ENCODE assay signal across 19 mouse cellular contexts in genomic region chr13:70282731-70283130, GRCm38 (mm10).
DNase-seq lines count a peak whose midpoint lies in the region; ATAC-seq lines count a peak whose summit lies in the region.
"Had no signal": no experiment of that assay in that cellular context is flagged by ENCODE, and none has a peak within 500 bp of the region (broad histone marks: within the 10 kb centered on the region; RNA-seq: fewer than 3 reads in every experiment).

No protein-coding gene starts in this region.

- no peak overlapping the region for H3K27ac ChIP-seq in forebrain, embryonic 12.5 days
- H3K27ac ChIP-seq in forebrain, embryonic 16.5 days (ENCODE audit: low read length): no peak overlapping the region
- H3K27ac ChIP-seq in embryonic facial prominence, embryonic 14.5 days (replicated peaks; ENCODE audit: low read depth, low read length): peak overlapping the region; percentile 48
- H3K27ac ChIP-seq: heart, embryonic 15.5 days had no signal

- peak; percentile 57 for DNase-seq in embryo, embryonic 10 days (ENCODE audit: low spot score)
- peak; percentile 18 for DNase-seq in embryonic facial prominence, embryonic 14.5 days (ENCODE audit: low spot score)
- peak; percentile 66 for DNase-seq in mesoderm, embryonic 11.5 days (ENCODE audit: low read depth, low spot score)
- DNase-seq in kidney, postnatal 25 days: no peak
- DNase-seq in cerebellum, adult 8-10 months: no peak
- no peak for DNase-seq in ovary, postnatal 36 days (ENCODE audit: low spot score)
- DNase-seq: adrenal gland, postnatal 25 days; cerebellum, postnatal 14 days; heart, adult 18-20 months; kidney, adult 9 months; layer of hippocampus, postnatal 36 days; liver; lung, adult 18-20 months; lung, postnatal 36 days; right cerebral cortex, postnatal 14 days had no signal

- no peaks in the 10 kb centered on the region for H3K27me3 ChIP-seq in forebrain, embryonic 12.5 days
- H3K27me3 ChIP-seq in forebrain, embryonic 16.5 days (replicated peaks; ENCODE audit: control insufficient read depth, insufficient read depth, low read length): no peaks in the 10 kb centered on the region
- no peaks in the 10 kb centered on the region for H3K27me3 ChIP-seq in embryonic facial prominence, embryonic 14.5 days (replicated peaks; ENCODE audit: control insufficient read depth, insufficient read depth, low read length)
- H3K27me3 ChIP-seq: heart, embryonic 15.5 days had no signal

- ATAC-seq in forebrain, embryonic 12.5 days (ENCODE audit: low FRiP score): peak; percentile 67; the same call in 1 of the 2 replicates
- ATAC-seq in forebrain, embryonic 16.5 days: no peak
- no peak; the same call in 1 of the 2 replicates for ATAC-seq in embryonic facial prominence, embryonic 14.5 days (ENCODE audit: low read depth)
- ATAC-seq: activated CD4-positive, CD25-positive, alpha-beta regulatory T cell, adult 4 months had no signal

- peaks cover 11% of the 10 kb centered on the region for H3K4me1 ChIP-seq in forebrain, embryonic 12.5 days
- peaks cover 13% of the 10 kb centered on the region for H3K4me1 ChIP-seq in forebrain, embryonic 16.5 days (replicated peaks; ENCODE audit: control insufficient read depth, insufficient read depth, low read length)
- peaks cover 5% of the 10 kb centered on the region; the same call in 1 of the 2 replicates for H3K4me1 ChIP-seq in embryonic facial prominence, embryonic 14.5 days (ENCODE audit: control insufficient read depth, insufficient read depth, low read length)

- no peaks in the 10 kb centered on the region for H3K36me3 ChIP-seq in forebrain, embryonic 12.5 days (replicated peaks)
- no peaks in the 10 kb centered on the region for H3K36me3 ChIP-seq in forebrain, embryonic 16.5 days (ENCODE audit: control insufficient read depth, insufficient read depth)
- no peaks in the 10 kb centered on the region for H3K36me3 ChIP-seq in embryonic facial prominence, embryonic 14.5 days (ENCODE audit: control insufficient read depth, insufficient read depth, low read length)
- H3K36me3 ChIP-seq: heart, embryonic 15.5 days had no signal

- WGBS in forebrain, embryonic 12.5 days: 33% methylated on average over 4 of the region's 4 CpGs
- 17% methylated on average over 4 of the region's 4 CpGs for WGBS in forebrain, embryonic 16.5 days
- WGBS in embryonic facial prominence, embryonic 14.5 days: 18% methylated on average over 4 of the region's 4 CpGs

- H3K9me3 ChIP-seq in forebrain, embryonic 12.5 days: no peaks in the 10 kb centered on the region
- no peaks in the 10 kb centered on the region for H3K9me3 ChIP-seq in forebrain, embryonic 16.5 days (ENCODE audit: control insufficient read depth, low read length)
- no peaks in the 10 kb centered on the region for H3K9me3 ChIP-seq in embryonic facial prominence, embryonic 14.5 days (ENCODE audit: control insufficient read depth, low read length)
- H3K9me3 ChIP-seq: heart, embryonic 15.5 days had no signal

- H3K4me3 ChIP-seq in forebrain, embryonic 12.5 days (replicated peaks): no peak overlapping the region
- no peak overlapping the region for H3K4me3 ChIP-seq in forebrain, embryonic 16.5 days (replicated peaks; ENCODE audit: low read length)
- no peak overlapping the region for H3K4me3 ChIP-seq in embryonic facial prominence, embryonic 14.5 days (ENCODE audit: low read depth, low read length)
- H3K4me3 ChIP-seq: heart, embryonic 15.5 days had no signal

- H3K4me2 ChIP-seq in forebrain, embryonic 12.5 days: no peak overlapping the region
- no peak overlapping the region for H3K4me2 ChIP-seq in forebrain, embryonic 16.5 days (ENCODE audit: low read length)
- no peak overlapping the region for H3K4me2 ChIP-seq in embryonic facial prominence, embryonic 14.5 days (ENCODE audit: low read depth, low read length)
- H3K4me2 ChIP-seq: heart, embryonic 15.5 days had no signal

- no peak overlapping the region for H3K9ac ChIP-seq in forebrain, embryonic 12.5 days
- no peak overlapping the region for H3K9ac ChIP-seq in forebrain, embryonic 16.5 days (replicated peaks; ENCODE audit: low read depth, low read length)
- H3K9ac ChIP-seq in embryonic facial prominence, embryonic 14.5 days (ENCODE audit: low read depth, low read length): no peak overlapping the region
- H3K9ac ChIP-seq: heart, embryonic 15.5 days had no signal

Comparison
In these comparisons a context has a peak if more than half of its experiments do, and no peak if none do; other contexts are left out.
1. DNase-seq: peak in embryo, embryonic 10 days (single experiment), embryonic facial prominence, embryonic 14.5 days (single experiment) and mesoderm, embryonic 11.5 days (single experiment); none in kidney, postnatal 25 days (0 of 2), cerebellum, adult 8-10 months (single experiment) and ovary, postnatal 36 days (single experiment).